Mouse (Mus musculus) spleen, adult 2 months (tissue): ENCODE data around the gene Bcl10. TPM values are rescaled to one million over a fixed set of nuclear protein-coding genes. Genes with fewer than 3 reads are reported as not detected.
A peak's percentile ranks its signal among the peaks of the same experiment; 100 is the strongest.

Experiments
- DNase-seq, 2 experiments: peaks; one replicate each; pipeline versions ENCODE4 v3.0.0 to v3.0.0-alpha.2; 2012 to 2021; ENCODE audit warnings: low spot score in 2 of 2, low read depth in 1 of 2
- H3K27ac ChIP-seq: fragments of 200-500 bp; 2 replicates; pipeline ENCODE4 v1.5.1; 2012; ENCODE audit warnings: low read length, inconsistent platforms; ENCODE audit not compliant: insufficient read depth
- H3K27me3 ChIP-seq: fragments of 200-500 bp; 2 replicates; pipeline ENCODE4 v1.6.1; 2012; ENCODE audit warnings: mild to moderate bottlenecking, moderate library complexity, low read length, inconsistent platforms; ENCODE audit not compliant: control insufficient read depth, insufficient read depth
- H3K36me3 ChIP-seq: fragments of 200-500 bp; 2 replicates; pipeline ENCODE4 v1.6.1; 2012; ENCODE audit warnings: mild to moderate bottlenecking, low read length, inconsistent platforms; ENCODE audit not compliant: control insufficient read depth, insufficient read depth
- H3K4me1 ChIP-seq: fragments of 200-500 bp; 2 replicates; pipeline ENCODE4 v1.6.1; 2011; ENCODE audit warnings: inconsistent platforms; ENCODE audit not compliant: control insufficient read depth, insufficient read depth, insufficient read length
- H3K4me3 ChIP-seq: fragments of 200-500 bp; 2 replicates; pipeline ENCODE4 v1.5.1; 2011; ENCODE audit warnings: mild to moderate bottlenecking, inconsistent platforms; ENCODE audit not compliant: insufficient read depth, insufficient read length; ENCODE audit errors: extremely low read depth
- CTCF ChIP-seq: fragments of 200-500 bp; IDR thresholded peaks from 2 replicates; pipeline ENCODE4 v1.5.1; 2011; ENCODE audit warnings: mild to moderate bottlenecking, inconsistent platforms; ENCODE audit not compliant: insufficient read depth, insufficient read length, insufficient replicate concordance; ENCODE audit errors: extremely low read depth
- POLR2A ChIP-seq: fragments of 200-500 bp; IDR thresholded peaks from 2 replicates; pipeline ENCODE4 v1.6.1; 2011; ENCODE audit warnings: low read depth, low read length, inconsistent platforms
- WGBS: fragments of 180-500 bp; shearing (Covaris S2); methylation state at CpG from one replicate; pipeline ENCODE4 v1.1.7; 2018; 5-methylcytosine and 5-hydroxymethylcytosine counted together
- polyA plus RNA-seq: library from polyadenylated mRNA; depleted of rRNA; stranded (reverse); fragments of >200 nt; gene quantifications from 2 replicates; pipeline ENCODE4 v1.2.3, GENCODE M21; 2012

The Bcl10 gene
- polyA plus RNA-seq, 1 experiment = 11.4 TPM

DNA sequence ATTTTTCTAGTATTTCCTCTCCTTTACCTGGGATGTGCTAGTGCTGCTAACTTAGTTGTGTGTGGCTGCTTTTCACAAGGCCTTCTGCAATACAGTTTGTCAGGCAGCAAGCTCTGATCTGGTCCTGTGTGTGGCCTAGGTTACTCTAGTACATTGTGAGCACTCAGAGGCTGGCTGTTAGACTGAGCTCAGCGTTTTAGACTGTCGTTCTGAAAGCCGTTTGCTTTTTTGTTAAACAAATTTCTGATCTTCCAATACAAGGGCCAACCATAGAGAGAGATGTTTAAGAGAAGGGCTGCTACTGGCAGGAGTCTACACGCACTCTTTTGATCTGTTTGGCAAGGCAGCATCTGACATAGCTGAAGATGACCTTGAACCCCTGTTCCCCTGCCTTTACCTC, 17.4 kb downstream of the Bcl10 start:
- no peak overlapping the region for H3K27ac ChIP-seq
- 82% methylated on average over 4 of the region's 4 CpGs for WGBS
- DNase-seq = no peak
- no peaks in the 10 kb centered on the region for H3K27me3 ChIP-seq
- TF ChIP-seq CTCF = no peak
- TF ChIP-seq POLR2A = no peak
- H3K4me1 ChIP-seq = peaks cover 14% of the 10 kb centered on the region
- peaks cover 19% of the 10 kb centered on the region for H3K36me3 ChIP-seq
- no peak overlapping the region for H3K4me3 ChIP-seq

DNA sequence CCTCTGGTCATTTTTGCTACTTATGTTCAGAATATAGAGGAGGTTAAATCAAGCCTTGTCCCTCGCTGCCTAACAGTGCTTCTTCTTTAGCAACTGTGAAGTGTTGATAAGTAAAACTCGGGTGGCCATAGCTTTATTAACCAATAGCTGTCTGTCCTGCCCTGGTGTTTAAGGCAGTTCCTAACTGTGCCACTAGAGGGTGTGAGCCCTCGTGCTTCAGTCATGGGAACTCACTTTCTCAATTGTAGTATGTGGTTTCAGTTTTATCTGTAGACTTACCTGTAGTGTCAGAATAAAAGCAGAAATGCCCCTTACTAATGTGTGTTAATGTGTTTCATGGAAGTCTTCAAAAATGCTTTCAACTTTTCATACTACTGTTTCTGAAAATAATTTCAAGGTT, 19.4 kb downstream of the Bcl10 start:
- Histone ChIP-seq H3K27me3 (no peaks in the 10 kb centered on the region), H3K4me1 (peaks cover 14% of the 10 kb centered on the region), H3K4me3 (no peak overlapping the region), H3K27ac (no peak overlapping the region), H3K36me3 (peaks cover 19% of the 10 kb centered on the region)
- WGBS = 5% methylated on average over 3 of the region's 3 CpGs
- peak; percentile 72 to 74 for DNase-seq
- TF ChIP-seq CTCF (peak; percentile 62; the same call in 1 of the 2 replicates), POLR2A (no peak)

DNA sequence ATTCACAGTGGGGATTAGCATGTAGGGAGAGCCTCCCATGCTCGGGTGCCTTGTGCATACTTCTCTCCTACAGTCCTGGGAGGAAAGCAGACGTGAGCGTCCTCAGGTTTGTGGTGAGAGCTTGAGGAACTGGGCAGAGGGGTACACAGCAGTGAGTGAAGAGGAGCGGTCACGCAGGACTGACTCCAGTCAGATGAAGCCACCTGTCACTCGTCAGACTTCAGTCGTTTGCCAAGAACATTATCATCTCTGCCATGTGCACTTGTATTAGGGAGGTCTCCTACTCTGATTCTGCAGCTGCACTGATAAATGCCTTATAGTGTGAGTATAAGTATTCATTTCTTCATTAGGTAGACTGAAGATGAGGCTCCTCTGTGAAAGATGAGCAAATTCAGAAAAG, 21.7 kb downstream of the Bcl10 start:
- 35% methylated on average over 7 of the region's 7 CpGs for WGBS
- H3K36me3 ChIP-seq = peaks cover 19% of the 10 kb centered on the region
- peaks cover 6% of the 10 kb centered on the region for H3K4me1 ChIP-seq
- no peak for DNase-seq
- H3K4me3 ChIP-seq = no peak overlapping the region
- TF ChIP-seq CTCF = no peak
- TF ChIP-seq POLR2A = no peak
- H3K27me3 ChIP-seq = no peaks in the 10 kb centered on the region
- no peak overlapping the region for H3K27ac ChIP-seq

DNA sequence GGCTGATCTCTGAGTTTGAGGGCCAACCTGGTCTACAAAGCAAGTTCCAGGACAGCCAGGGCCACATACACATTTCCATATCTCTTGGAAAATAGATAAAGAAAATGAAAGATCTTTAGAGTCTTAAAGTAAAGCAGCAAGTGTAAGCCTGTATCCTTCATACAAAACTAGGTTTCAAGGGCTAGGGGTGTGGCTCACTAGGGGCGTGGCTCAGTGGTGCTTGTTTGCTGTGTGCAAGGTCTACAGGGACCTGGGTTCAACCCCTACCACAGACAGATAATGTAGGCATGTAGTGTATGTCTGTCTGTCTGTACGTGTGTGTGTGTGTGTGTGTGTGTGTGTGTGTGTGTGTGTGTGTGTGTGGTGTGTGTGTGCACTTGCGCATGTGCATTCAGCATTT, 23.3 kb downstream of the Bcl10 start:
- Histone ChIP-seq H3K36me3 (peaks cover 15% of the 10 kb centered on the region), H3K4me3 (no peak overlapping the region)
- 84% methylated on average over 3 of the region's 3 CpGs for WGBS

DNA sequence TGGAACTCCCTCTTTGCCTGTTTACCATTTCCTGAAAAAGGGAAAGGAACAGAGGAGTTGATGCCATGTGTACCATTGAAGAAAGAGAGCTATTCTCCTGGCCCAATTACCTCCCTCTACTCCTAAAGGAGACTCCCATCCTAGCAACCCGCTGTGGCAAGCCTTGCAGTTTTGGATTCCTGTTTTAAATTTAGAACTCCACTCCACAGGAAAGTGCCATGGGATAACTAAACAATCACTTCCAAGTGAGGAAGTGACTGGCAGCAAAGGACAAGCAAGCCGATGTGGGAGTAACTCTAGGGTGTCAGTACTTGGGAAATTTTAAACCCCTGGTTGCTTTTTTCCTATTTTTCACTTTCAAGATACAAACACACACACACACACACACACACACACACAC, 24.1 kb downstream of the Bcl10 start:
- Histone ChIP-seq H3K36me3 (peaks cover 15% of the 10 kb centered on the region), H3K27me3 (no peaks in the 10 kb centered on the region), H3K4me3 (no peak overlapping the region), H3K4me1 (peaks cover 8% of the 10 kb centered on the region), H3K27ac (no peak overlapping the region)
- 73% methylated on average over 2 of the region's 2 CpGs for WGBS
- TF ChIP-seq CTCF = no peak
- no peak for TF ChIP-seq POLR2A
- DNase-seq = no peak

More for the DNA sequence above, 23.3 kb downstream of the Bcl10 start:
- Histone ChIP-seq H3K27ac (no peak overlapping the region), H3K4me1 (peaks cover 7% of the 10 kb centered on the region), H3K27me3 (no peaks in the 10 kb centered on the region)
- DNase-seq = no peak
- TF ChIP-seq POLR2A = no peak
- no peak for TF ChIP-seq CTCF

DNA sequence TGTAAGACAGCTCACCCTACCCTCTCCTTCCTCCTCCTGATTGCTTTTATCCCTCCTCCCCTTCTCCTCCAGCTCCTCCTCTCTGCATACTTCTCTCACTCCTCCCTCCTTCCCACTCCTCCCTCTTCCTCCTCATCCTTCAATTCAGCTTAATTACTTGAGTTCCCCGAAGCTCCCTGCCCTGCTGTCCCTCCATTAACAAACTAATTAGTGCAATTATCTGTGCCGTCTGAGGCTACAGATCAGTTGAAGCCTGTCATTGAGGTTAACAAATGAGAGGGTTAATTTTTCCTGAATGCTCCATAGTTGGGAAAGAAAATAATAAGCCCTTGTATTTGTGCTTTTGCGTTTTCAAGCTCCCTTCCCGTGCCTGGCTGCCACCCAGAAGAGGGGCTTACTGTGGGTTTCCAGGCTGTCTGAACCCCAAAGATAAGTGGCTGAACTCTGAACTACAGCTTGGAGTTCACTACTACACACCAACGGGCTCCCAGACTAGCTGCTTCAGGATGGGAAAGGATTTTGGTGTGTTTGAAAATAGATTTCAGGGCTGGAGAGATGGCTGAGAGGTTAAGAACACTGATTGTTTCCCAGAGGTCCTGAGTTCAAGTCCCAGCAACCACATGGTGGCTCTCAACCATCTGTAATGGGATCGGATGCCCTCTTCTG, 25.1 kb downstream of the Bcl10 start:
- H3K27me3 ChIP-seq = no peaks in the 10 kb centered on the region
- WGBS = 72% methylated on average over 6 of the region's 6 CpGs
- H3K4me1 ChIP-seq = peaks cover 8% of the 10 kb centered on the region; the same call in 1 of the 2 replicates
- no peak overlapping the region for H3K27ac ChIP-seq
- DNase-seq = no peak
- TF ChIP-seq CTCF = no peak
- TF ChIP-seq POLR2A = no peak
- no peak overlapping the region for H3K4me3 ChIP-seq
- H3K36me3 ChIP-seq = peaks cover 14% of the 10 kb centered on the region
